Mouse (Mus musculus): Measurements from ENCODE around the gene Slc8b1.

- TF ChIP-seq CTCF (IDR thresholded peaks at IDR 0.05; ENCODE audit: control insufficient read depth, insufficient read depth, insufficient replicate concordance, low read depth, low read length) (no peak), POLR2A (IDR thresholded peaks at IDR 0.05; ENCODE audit: control insufficient read depth, low read depth, low read length) (no peak)
Observed at GRCm38 (mm10) chr5:120481205-120481604, 29.8 kb upstream of the Slc8b1 start.

Measured in testis, adult 2 months (tissue).